Mouse (Mus musculus) small intestine, adult 2 months (tissue): ENCODE results near the gene Stn1. TPM values are rescaled to one million over a fixed set of nuclear protein-coding genes. Genes with fewer than 3 reads are reported as not detected.

ENCODE experiments used
- H3K27ac ChIP-seq: fragments of 200-500 bp; 2 replicates; pipeline ENCODE4 v1.5.1; 2012; ENCODE audit warnings: low read depth, low read length, control low read depth, inconsistent platforms; ENCODE audit not compliant: insufficient read depth
- H3K27me3 ChIP-seq: fragments of 200-500 bp; 2 replicates; pipeline ENCODE4 v1.6.1; 2012; ENCODE audit warnings: mild to moderate bottlenecking, moderate library complexity, low read length, inconsistent platforms; ENCODE audit not compliant: control insufficient read depth, insufficient read depth
- H3K36me3 ChIP-seq: fragments of 200-500 bp; 2 replicates; pipeline ENCODE4 v1.6.1; 2012; ENCODE audit warnings: mild to moderate bottlenecking, low read length, control low read depth, inconsistent platforms; ENCODE audit not compliant: control insufficient read depth, insufficient read depth
- H3K4me1 ChIP-seq: fragments of 200-500 bp; 2 replicates; pipeline ENCODE4 v1.6.1; 2012; ENCODE audit warnings: low read length, inconsistent platforms, mixed read lengths; ENCODE audit not compliant: control insufficient read depth, insufficient read depth, insufficient read length
- H3K4me3 ChIP-seq: fragments of 200-500 bp; 2 replicates; pipeline ENCODE4 v1.5.1; 2012; ENCODE audit warnings: low read depth, mild to moderate bottlenecking, control low read depth, inconsistent platforms, low read length, moderate library complexity
- CTCF ChIP-seq: fragments of 200-500 bp; IDR thresholded peaks from 2 replicates; pipeline ENCODE4 v1.5.1; 2012; ENCODE audit warnings: low read depth, mild to moderate bottlenecking, control low read depth, inconsistent platforms, low read length, moderate library complexity, mixed read lengths; ENCODE audit not compliant: insufficient replicate concordance, insufficient read length; ENCODE audit errors: extremely low read depth
- POLR2A ChIP-seq: fragments of 200-500 bp; IDR thresholded peaks from 2 replicates; pipeline ENCODE4 v1.6.1; 2012; ENCODE audit warnings: low read depth, mild to moderate bottlenecking, control low read depth, inconsistent platforms, low read length, moderate library complexity
- WGBS: fragments of 180-500 bp; shearing (Covaris S2); methylation state at CpG from one replicate; pipeline ENCODE4 v1.1.7; 2018; 5-methylcytosine and 5-hydroxymethylcytosine counted together
- polyA plus RNA-seq: library from polyadenylated mRNA; depleted of rRNA; stranded (reverse); fragments of >200 nt; gene quantifications from 2 replicates; pipeline ENCODE4 v1.2.3, GENCODE M21; 2012

Gene Stn1
- polyA plus RNA-seq, 1 experiment, result 15.0 TPM

GRCm38 (mm10) chr19:47463636-47464303 is 73.5 kb downstream of the Stn1 start:
- peaks cover 10% of the 10 kb centered on the region for H3K4me1 ChIP-seq
- H3K36me3 ChIP-seq, result no peaks in the 10 kb centered on the region
- WGBS, result under 1% methylated on average over 46 of the region's 46 CpGs
- H3K27ac ChIP-seq, result peak overlapping the region; percentile 33; the same call in 1 of the 2 replicates
- TF ChIP-seq CTCF (peak; percentile 61), POLR2A (peak; percentile 26; the same call in 1 of the 2 replicates)
- H3K27me3 ChIP-seq, result peaks cover 16% of the 10 kb centered on the region; the same call in 1 of the 2 replicates
- H3K4me3 ChIP-seq, result peak overlapping the region; percentile 99

- H3K4me1 ChIP-seq, result peaks cover 11% of the 10 kb centered on the region
- H3K27ac ChIP-seq, result 0 out of 2 replicates have a peak overlapping the region, but pooled peaks have one; percentile 33
- peak overlapping the region; percentile 99 for H3K4me3 ChIP-seq
- no peaks in the 10 kb centered on the region for H3K36me3 ChIP-seq
- 6% methylated on average over 13 of the region's 13 CpGs for WGBS
- TF ChIP-seq CTCF (no peak), POLR2A (no peak)
- peaks cover 16% of the 10 kb centered on the region; the same call in 1 of the 2 replicates for H3K27me3 ChIP-seq
These were observed 74.1 kb downstream of the Stn1 start for GRCm38 (mm10) chr19:47463206-47463605.

GRCm38 (mm10) chr19:47462725-47463124 is 74.6 kb downstream of the Stn1 start:
- Histone ChIP-seq H3K27ac (no peak overlapping the region), H3K4me1 (peaks cover 14% of the 10 kb centered on the region), H3K36me3 (no peaks in the 10 kb centered on the region), H3K27me3 (peaks cover 16% of the 10 kb centered on the region; the same call in 1 of the 2 replicates), H3K4me3 (no peak overlapping the region)
- 67% methylated on average over 6 of the region's 6 CpGs for WGBS
- no peak for TF ChIP-seq CTCF
- no peak for TF ChIP-seq POLR2A

GRCm38 (mm10) chr19:47461838-47462237 is 75.5 kb downstream of the Stn1 start:
- H3K36me3 ChIP-seq, result no peaks in the 10 kb centered on the region
- peaks cover 14% of the 10 kb centered on the region for H3K4me1 ChIP-seq
- peaks cover 16% of the 10 kb centered on the region; the same call in 1 of the 2 replicates for H3K27me3 ChIP-seq
- 91% methylated on average over 3 of the region's 3 CpGs for WGBS
- H3K4me3 ChIP-seq, result no peak overlapping the region
- TF ChIP-seq CTCF (no peak), POLR2A (no peak)
- no peak overlapping the region for H3K27ac ChIP-seq

- 82% methylated on average over 9 of the region's 9 CpGs for WGBS
- Histone ChIP-seq H3K36me3 (no peaks in the 10 kb centered on the region), H3K27ac (no peak overlapping the region), H3K4me1 (peaks cover 14% of the 10 kb centered on the region), H3K4me3 (no peak overlapping the region), H3K27me3 (peaks cover 16% of the 10 kb centered on the region; the same call in 1 of the 2 replicates)
- TF ChIP-seq CTCF, result no peak
- no peak for TF ChIP-seq POLR2A
These were observed 75.9 kb downstream of the Stn1 start for GRCm38 (mm10) chr19:47461386-47461785.

- Histone ChIP-seq H3K4me1 (peaks cover 16% of the 10 kb centered on the region), H3K36me3 (no peaks in the 10 kb centered on the region), H3K27ac (peak overlapping the region; percentile 59), H3K4me3 (no peak overlapping the region), H3K27me3 (peaks cover 16% of the 10 kb centered on the region; the same call in 1 of the 2 replicates)
- TF ChIP-seq POLR2A (no peak), CTCF (no peak)
- WGBS, result 62% methylated on average over 19 of the region's 19 CpGs
These were observed 77.0 kb downstream of the Stn1 start for GRCm38 (mm10) chr19:47460120-47460960.

- Histone ChIP-seq H3K27ac (peak overlapping the region; percentile 10), H3K4me1 (peaks cover 24% of the 10 kb centered on the region), H3K4me3 (no peak overlapping the region), H3K36me3 (no peaks in the 10 kb centered on the region), H3K27me3 (peaks cover 9% of the 10 kb centered on the region; the same call in 1 of the 2 replicates)
- TF ChIP-seq POLR2A (no peak), CTCF (no peak)
- 89% methylated on average over 5 of the region's 5 CpGs for WGBS
These were observed 78.1 kb downstream of the Stn1 start for GRCm38 (mm10) chr19:47459214-47459613.
